ENCODE assay signal across 18 mouse cellular contexts in genomic region chr17:26221508-26221907, GRCm38 (mm10). TPM values are rescaled to one million over a fixed set of nuclear protein-coding genes. Genes with fewer than 3 reads are reported as not detected.
"Had no signal": no experiment of that assay in that cellular context is flagged by ENCODE, and none has a peak within 500 bp of the region (broad histone marks: within the 10 kb centered on the region; RNA-seq: fewer than 3 reads in every experiment).

No protein-coding gene starts in this region.

- H3K4me1 ChIP-seq: limb, embryonic 13.5 days; liver, embryonic 15.5 days; megakaryocyte, embryonic 14.5 days; midbrain, embryonic 15.5 days; neural tube, embryonic 12.5 days had no signal

- DNase-seq: kidney, adult 18-20 months; left cerebral cortex, postnatal 4 days; lung, embryonic 14.5 days; retina, postnatal 1 day; thymus, adult 2 months; thymus, postnatal 25 days had no signal

- H3K27ac ChIP-seq: hindbrain, embryonic 14.5 days; limb, embryonic 13.5 days; liver, embryonic 15.5 days; macrophage; midbrain, embryonic 15.5 days; neural tube, embryonic 12.5 days had no signal

- ATAC-seq: midbrain, embryonic 15.5 days had no signal

- H3K9me3 ChIP-seq: limb, embryonic 13.5 days; liver, embryonic 15.5 days; megakaryocyte, embryonic 14.5 days; midbrain, embryonic 15.5 days; neural tube, embryonic 12.5 days had no signal

- H3K36me3 ChIP-seq: liver, embryonic 15.5 days; midbrain, embryonic 15.5 days; neural tube, embryonic 12.5 days had no signal

- H3K9ac ChIP-seq: hindbrain, embryonic 14.5 days; limb, embryonic 13.5 days; liver, embryonic 15.5 days; lung, embryonic 14.5 days; midbrain, embryonic 15.5 days; neural tube, embryonic 12.5 days had no signal

- H3K4me2 ChIP-seq: hindbrain, embryonic 14.5 days; limb, embryonic 13.5 days; liver, embryonic 11.5 days; liver, embryonic 15.5 days; lung, embryonic 14.5 days; midbrain, embryonic 11.5 days; midbrain, embryonic 15.5 days; neural tube, embryonic 12.5 days had no signal

- H3K4me3 ChIP-seq: limb, embryonic 13.5 days; liver, embryonic 15.5 days; megakaryocyte, embryonic 14.5 days; midbrain, embryonic 15.5 days; neural tube, embryonic 12.5 days had no signal

- H3K27me3 ChIP-seq: limb, embryonic 13.5 days; midbrain, embryonic 15.5 days; neural tube, embryonic 12.5 days had no signal

RNA-seq across cellular contexts. Expression of gene Arhgdig, which starts 13.9 kb away (rescaled TPM):
- total RNA-seq: monocyte, adult 5-6 weeks; neutrophil, adult 5-6 weeks had no signal
- polyA plus RNA-seq: macrophage had no signal

RNA-seq across cellular contexts. Expression of gene Rgs11, which starts 18.8 kb away (rescaled TPM):
- total RNA-seq: monocyte, adult 5-6 weeks had no signal

RNA-seq across cellular contexts. Expression of gene Pdia2, which starts 22.6 kb away (rescaled TPM):
- total RNA-seq: monocyte, adult 5-6 weeks; neutrophil, adult 5-6 weeks had no signal
- polyA plus RNA-seq: macrophage; testis, adult 2 months; thymus, adult 2 months had no signal
